Comparison of ENCODE assay signal across 21 mouse cellular contexts in the genomic region with DNA sequence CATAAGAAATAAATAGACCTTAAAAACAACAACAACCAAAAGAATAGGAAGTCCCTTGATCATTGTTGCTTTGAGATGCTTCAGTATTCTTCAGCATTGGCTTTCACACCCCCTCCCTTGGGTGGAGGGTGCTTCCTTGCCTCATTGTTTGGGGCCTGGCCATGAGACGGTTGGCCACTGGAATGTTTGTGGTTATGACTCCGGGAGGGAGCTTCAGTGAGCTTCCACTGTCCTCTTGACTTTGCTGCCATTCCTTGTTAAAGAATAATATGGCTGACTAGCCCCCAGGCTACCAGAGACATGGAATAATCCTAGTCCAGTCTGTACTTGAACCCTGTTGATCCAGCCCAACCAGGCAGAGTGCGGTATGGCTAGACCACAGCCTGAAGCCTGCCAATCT. TPM values are rescaled to one million over a fixed set of nuclear protein-coding genes. Genes with fewer than 3 reads are reported as not detected.
"Had no signal": no experiment of that assay in that cellular context is flagged by ENCODE, and none has a peak within 500 bp of the region (broad histone marks: within the 10 kb centered on the region; RNA-seq: fewer than 3 reads in every experiment).

No protein-coding gene starts in this region.

- H3K27me3 ChIP-seq: midbrain, embryonic 12.5 days; neural tube, embryonic 12.5 days had no signal

- ATAC-seq: midbrain, embryonic 16.5 days had no signal

- H3K9ac ChIP-seq: lung, embryonic 14.5 days; midbrain, embryonic 12.5 days; neural tube, embryonic 12.5 days had no signal

- DNase-seq: lung, adult 18-20 months; lung, embryonic 14.5 days; lung, postnatal 10 days; lung, postnatal 4 days; midbrain, embryonic 14.5 days; right cerebral cortex, postnatal 25 days; right cerebral cortex, postnatal 4 days; spleen, adult 18-20 months; thymus, adult 18-20 months; thymus, postnatal 14 days; thymus, postnatal 36 days had no signal

- H3K9me3 ChIP-seq: midbrain, embryonic 10.5 days; midbrain, embryonic 12.5 days; neural tube, embryonic 12.5 days had no signal

- H3K4me2 ChIP-seq: lung, embryonic 14.5 days; midbrain, embryonic 12.5 days; neural tube, embryonic 12.5 days had no signal

- H3K27ac ChIP-seq: midbrain, embryonic 10.5 days; midbrain, embryonic 12.5 days; neural tube, embryonic 12.5 days had no signal

- H3K4me3 ChIP-seq: midbrain, embryonic 10.5 days; midbrain, embryonic 12.5 days; neural tube, embryonic 12.5 days had no signal

RNA-seq across cellular contexts. Expression of a gene that starts 29.7 kb away (rescaled TPM):
- total RNA-seq: megakaryocyte, adult 5-6 weeks; megakaryocyte-erythroid progenitor cell, adult 5-6 weeks; neutrophil, adult 5-6 weeks had no signal
- polyA plus RNA-seq: lung, embryonic 14.5 days; midbrain, embryonic 14.5 days; midbrain, embryonic 16.5 days; neural tube, embryonic 14.5 days; small intestine, adult 2 months; stomach, embryonic 14.5 days had no signal

RNA-seq across cellular contexts. Expression of a gene that starts 52.1 kb away (rescaled TPM):
- total RNA-seq: megakaryocyte, adult 5-6 weeks; megakaryocyte-erythroid progenitor cell, adult 5-6 weeks; neutrophil, adult 5-6 weeks had no signal
- polyA plus RNA-seq: midbrain, embryonic 10.5 days; midbrain, embryonic 12.5 days; neural tube, embryonic 12.5 days; neural tube, embryonic 14.5 days had no signal
